In genomic region chr9:103469516-103469915, GRCm38 (mm10) we compare ENCODE assay signal across 9 mouse cellular contexts. TPM values are rescaled to one million over a fixed set of nuclear protein-coding genes. Genes with fewer than 3 reads are reported as not detected.
DNase-seq lines count a peak whose midpoint lies in the region; ATAC-seq and TF ChIP-seq lines count a peak whose summit lies in the region.
"Had no signal": no experiment of that assay in that cellular context is flagged by ENCODE, and none has a peak within 500 bp of the region (broad histone marks: within the 10 kb centered on the region; RNA-seq: fewer than 3 reads in every experiment).

No protein-coding gene starts in this region.

- no peak overlapping the region for H3K4me2 ChIP-seq in intestine, postnatal 0 days (replicated peaks; ENCODE audit: low read depth)
- no peak overlapping the region for H3K4me2 ChIP-seq in intestine, embryonic 15.5 days (replicated peaks)
- no peak overlapping the region for H3K4me2 ChIP-seq in liver, postnatal 0 days (ENCODE audit: low read depth, low read length)
- H3K4me2 ChIP-seq: liver, embryonic 13.5 days had no signal

- no peaks in the 10 kb centered on the region for H3K36me3 ChIP-seq in intestine, postnatal 0 days (ENCODE audit: control insufficient read depth, insufficient read depth)
- H3K36me3 ChIP-seq in intestine, embryonic 15.5 days: no peaks in the 10 kb centered on the region
- H3K36me3 ChIP-seq in testis, adult 2 months (ENCODE audit: control insufficient read depth, insufficient read depth, low read length): no peaks in the 10 kb centered on the region
- no peaks in the 10 kb centered on the region for H3K36me3 ChIP-seq in liver, postnatal 0 days (replicated peaks; ENCODE audit: insufficient read depth, low read length)
- H3K36me3 ChIP-seq: liver, embryonic 13.5 days had no signal

- no peak for TF ChIP-seq EP300 in liver, postnatal 0 days (IDR thresholded peaks at IDR 0.05; ENCODE audit: low read depth)

- H3K9ac ChIP-seq in intestine, postnatal 0 days (ENCODE audit: low read depth, low read length): no peak overlapping the region
- H3K9ac ChIP-seq in intestine, embryonic 15.5 days: no peak overlapping the region
- no peak overlapping the region for H3K9ac ChIP-seq in liver, postnatal 0 days (replicated peaks)
- H3K9ac ChIP-seq: liver, embryonic 13.5 days had no signal

- TF ChIP-seq CTCF in intestine, postnatal 0 days (IDR thresholded peaks at IDR 0.05; ENCODE audit: low read depth): peak; percentile 70
- TF ChIP-seq CTCF in testis, adult 2 months (IDR thresholded peaks at IDR 0.05; ENCODE audit: control insufficient read depth, insufficient read depth, insufficient replicate concordance, low read depth, low read length): peak; percentile 72; the same call in 1 of the 2 replicates
- TF ChIP-seq CTCF in liver, postnatal 0 days (IDR thresholded peaks at IDR 0.05; ENCODE audit: low read depth): peak; percentile 66

- ATAC-seq in intestine, postnatal 0 days: no peak
- ATAC-seq in intestine, embryonic 15.5 days: no peak
- 0 out of 2 replicates have a peak, but pooled peaks have one; percentile 14 for ATAC-seq in liver, postnatal 0 days

- H3K4me1 ChIP-seq in intestine, postnatal 0 days (replicated peaks; ENCODE audit: control insufficient read depth, insufficient read depth, low read length): no peaks in the 10 kb centered on the region
- no peaks in the 10 kb centered on the region for H3K4me1 ChIP-seq in intestine, embryonic 15.5 days (replicated peaks)
- peaks cover 3% of the 10 kb centered on the region for H3K4me1 ChIP-seq in testis, adult 2 months (ENCODE audit: control insufficient read depth, insufficient read depth, low read length)
- peaks cover 29% of the 10 kb centered on the region for H3K4me1 ChIP-seq in liver, postnatal 0 days (ENCODE audit: insufficient read depth)

- TF ChIP-seq POLR2A in testis, adult 2 months (IDR thresholded peaks at IDR 0.05; ENCODE audit: control insufficient read depth, low read depth, low read length): no peak

- WGBS in intestine, postnatal 0 days: 64% methylated on average over 5 of the region's 5 CpGs
- WGBS in intestine, embryonic 15.5 days: 70% methylated on average over 5 of the region's 5 CpGs
- WGBS in liver, postnatal 0 days (ENCODE audit: insufficient replicate concordance): 58% methylated on average over 5 of the region's 5 CpGs

- H3K9me3 ChIP-seq in intestine, postnatal 0 days (ENCODE audit: control insufficient read depth): no peaks in the 10 kb centered on the region
- no peaks in the 10 kb centered on the region for H3K9me3 ChIP-seq in intestine, embryonic 15.5 days
- H3K9me3 ChIP-seq in liver, postnatal 0 days (ENCODE audit: low read length): no peaks in the 10 kb centered on the region
- H3K9me3 ChIP-seq: liver, embryonic 13.5 days had no signal

- no peak overlapping the region for H3K4me3 ChIP-seq in intestine, postnatal 0 days (ENCODE audit: low read depth, low read length)
- H3K4me3 ChIP-seq in intestine, embryonic 15.5 days (replicated peaks): no peak overlapping the region
- no peak overlapping the region for H3K4me3 ChIP-seq in testis, adult 2 months (ENCODE audit: control insufficient read depth, low read depth, low read length)
- no peak overlapping the region for H3K4me3 ChIP-seq in liver, postnatal 0 days (ENCODE audit: low read depth, low read length)
- H3K4me3 ChIP-seq: liver, embryonic 13.5 days had no signal

- H3K27me3 ChIP-seq in intestine, postnatal 0 days (replicated peaks; ENCODE audit: control insufficient read depth, insufficient read depth, low read length): no peaks in the 10 kb centered on the region
- no peaks in the 10 kb centered on the region for H3K27me3 ChIP-seq in intestine, embryonic 15.5 days (replicated peaks)
- no peaks in the 10 kb centered on the region for H3K27me3 ChIP-seq in testis, adult 2 months (ENCODE audit: control insufficient read depth, insufficient read depth, low read length)
- no peaks in the 10 kb centered on the region for H3K27me3 ChIP-seq in liver, postnatal 0 days (ENCODE audit: insufficient read depth, low read length)
- H3K27me3 ChIP-seq: liver, embryonic 13.5 days had no signal

- no peak for DNase-seq in testis, postnatal 14 days (ENCODE audit: low spot score)
- peak; percentile 64 for DNase-seq in liver, postnatal 0 days
- DNase-seq in thymus, postnatal 4 days: peak; percentile 88
- no peak for DNase-seq in neural tube, embryonic 10.5 days (ENCODE audit: extremely low spot score, low spot score)
- no peak for DNase-seq in urinary bladder, postnatal 25 days (ENCODE audit: low spot score)
- DNase-seq: liver, embryonic 13.5 days had no signal

- H3K27ac ChIP-seq in intestine, postnatal 0 days (ENCODE audit: low read depth, low read length): no peak overlapping the region
- H3K27ac ChIP-seq in intestine, embryonic 15.5 days: no peak overlapping the region
- no peak overlapping the region for H3K27ac ChIP-seq in testis, adult 2 months (ENCODE audit: control insufficient read depth, insufficient read depth, low read depth, low read length)
- H3K27ac ChIP-seq in liver, postnatal 0 days (ENCODE audit: low read depth): no peak overlapping the region
- H3K27ac ChIP-seq: liver, embryonic 13.5 days had no signal

RNA-seq across cellular contexts. Expression of gene Bfsp2, which starts 10.7 kb away (rescaled TPM):
- polyA plus RNA-seq in intestine, postnatal 0 days (2015; fragmentation: Nextera tagmentation; extraction: Ambion mirVana): 0.35 and 0.41 TPM in 2 replicates
- polyA plus RNA-seq in intestine, embryonic 15.5 days (2015; fragmentation: Nextera tagmentation; extraction: Ambion mirVana): 0.19 and 0.76 TPM in 2 replicates
- 0.74 and 0.75 TPM in 2 replicates for polyA plus RNA-seq in testis, adult 2 months (2012; rRNA removed)
- 5.5 and 6.3 TPM in 2 replicates for polyA plus RNA-seq in liver, postnatal 0 days (2015; fragmentation: Nextera tagmentation; extraction: Ambion mirVana)

Comparison
In these comparisons a context has a peak if more than half of its experiments do, and no peak if none do; other contexts are left out.
1. DNase-seq: peak in liver, postnatal 0 days (single experiment) and thymus, postnatal 4 days (single experiment); none in testis, postnatal 14 days (single experiment), neural tube, embryonic 10.5 days (single experiment) and urinary bladder, postnatal 25 days (single experiment).
2. Peak in every context shown above with its lines, with median percentiles within 50 percentile points of each other: CTCF ChIP-seq.